8 mouse cellular contexts compared by ENCODE assay signal in the genomic region with DNA sequence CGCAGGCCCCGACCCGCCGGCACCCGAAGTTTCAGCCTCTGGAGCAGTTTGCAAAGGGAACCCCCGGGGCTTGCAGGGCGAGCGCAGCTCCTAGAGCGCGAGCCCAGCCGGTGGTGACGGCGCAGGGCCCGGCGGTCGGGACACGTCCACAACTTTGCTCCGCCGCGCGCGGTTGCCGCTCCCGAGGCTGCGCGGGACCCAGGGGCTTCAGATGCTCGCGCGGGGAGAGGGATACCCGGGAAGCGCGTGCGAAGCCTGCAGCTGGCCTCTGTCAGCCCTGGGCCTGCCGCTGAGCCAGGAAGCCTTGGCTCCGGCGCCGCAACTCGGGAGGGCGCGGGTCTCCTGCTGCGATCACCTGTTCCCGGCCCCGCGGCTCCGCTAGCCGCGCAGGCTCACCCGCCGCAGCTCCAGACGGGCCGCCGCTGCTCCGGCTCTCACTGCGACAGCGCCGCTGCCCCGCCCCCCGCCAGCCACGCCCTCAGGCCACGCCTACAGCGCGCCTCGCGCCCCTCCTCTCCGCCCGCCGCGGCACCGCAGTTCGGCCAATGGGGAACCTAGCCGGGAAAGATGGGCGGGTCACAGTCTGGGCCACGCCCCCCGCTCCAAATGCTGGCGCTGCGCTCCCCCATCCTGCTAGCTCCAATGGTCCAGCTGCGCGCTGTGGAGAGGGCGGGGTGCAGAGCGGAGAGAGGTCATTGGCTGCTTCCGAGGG. TPM values are rescaled to one million over a fixed set of nuclear protein-coding genes. Genes with fewer than 3 reads are reported as not detected.
DNase-seq lines count a peak whose midpoint lies in the region; ATAC-seq and TF ChIP-seq lines count a peak whose summit lies in the region.

A gene (minus strand): TSS at position 456 of the 712 bp plus-strand sequence.

- peak within 1 kb of the TSS; percentile 68 for H3K4me3 ChIP-seq in bone marrow, adult 2 months (replicated peaks; ENCODE audit: control insufficient read depth, low read depth, low read length)
- peak within 1 kb of the TSS; percentile 66 for H3K4me3 ChIP-seq in embryonic facial prominence, embryonic 15.5 days (replicated peaks)
- peak within 1 kb of the TSS; percentile 63 for H3K4me3 ChIP-seq in limb, embryonic 14.5 days (replicated peaks; ENCODE audit: low read length)
- H3K4me3 ChIP-seq in midbrain, postnatal 0 days (ENCODE audit: low read depth, low read length) = peak within 1 kb of the TSS; percentile 69

- TF ChIP-seq POLR2A in bone marrow, adult 2 months (IDR thresholded peaks at IDR 0.05; ENCODE audit: borderline replicate concordance, control insufficient read depth, low read depth, low read length) = peak; percentile 55; the same call in 1 of the 2 replicates
- no peak for TF ChIP-seq POLR2A in limb, embryonic 14.5 days (IDR thresholded peaks at IDR 0.05; ENCODE audit: borderline replicate concordance, extremely low read depth, insufficient read depth, insufficient read length)

- no peaks in the 10 kb centered on the region for H3K9me3 ChIP-seq in embryonic facial prominence, embryonic 15.5 days (replicated peaks)
- no peaks in the 10 kb centered on the region for H3K9me3 ChIP-seq in limb, embryonic 14.5 days (ENCODE audit: control insufficient read depth, low read length)
- H3K9me3 ChIP-seq in midbrain, postnatal 0 days (ENCODE audit: low read length) = no peaks in the 10 kb centered on the region

- peak within 1 kb of the TSS; percentile 92 for H3K4me2 ChIP-seq in embryonic facial prominence, embryonic 15.5 days (replicated peaks)
- peak within 1 kb of the TSS; percentile 99 for H3K4me2 ChIP-seq in limb, embryonic 14.5 days (replicated peaks; ENCODE audit: low read depth, low read length, severe bottlenecking)
- H3K4me2 ChIP-seq in midbrain, postnatal 0 days (ENCODE audit: low read depth, low read length, poor library complexity, severe bottlenecking) = peak within 1 kb of the TSS; percentile 99

- DNase-seq in 3T3-L1 (ENCODE audit: low read depth, low spot score) = peak; percentile 95
- peak; percentile 98 for DNase-seq in heart, adult 8-10 months (ENCODE audit: low spot score)
- peak; percentile 98 for DNase-seq in kidney, adult 9 months
- peak; percentile 98 for DNase-seq in limb, embryonic 14.5 days (ENCODE audit: low spot score)
- DNase-seq in midbrain, postnatal 0 days (ENCODE audit: low spot score) = peak; percentile 99
- DNase-seq in spleen, postnatal 14 days (ENCODE audit: low spot score in 2 of 2) = peak; percentile 95 to 97

- H3K36me3 ChIP-seq in embryonic facial prominence, embryonic 15.5 days = no peaks in the 10 kb centered on the region
- no peaks in the 10 kb centered on the region for H3K36me3 ChIP-seq in limb, embryonic 14.5 days (ENCODE audit: control insufficient read depth, insufficient read depth, low read length)
- no peaks in the 10 kb centered on the region for H3K36me3 ChIP-seq in midbrain, postnatal 0 days (ENCODE audit: insufficient read depth, low read length)

- peak within 1 kb of the TSS; percentile 80 for H3K27ac ChIP-seq in bone marrow, adult 2 months (ENCODE audit: control insufficient read depth, insufficient read depth, low read depth, low read length, poor library complexity)
- H3K27ac ChIP-seq in embryonic facial prominence, embryonic 15.5 days (replicated peaks) = peak within 1 kb of the TSS; percentile 39; the same call in 1 of the 2 replicates
- no peak within 1 kb of the TSS for H3K27ac ChIP-seq in limb, embryonic 14.5 days (replicated peaks; ENCODE audit: low read depth, low read length)
- H3K27ac ChIP-seq in midbrain, postnatal 0 days (ENCODE audit: low read depth, low read length) = peak within 1 kb of the TSS; percentile 75

- WGBS in bone marrow, adult 2 months = under 1% methylated on average over 78 of the region's 81 CpGs
- under 1% methylated on average over 81 of the region's 81 CpGs for WGBS in embryonic facial prominence, embryonic 15.5 days
- WGBS in limb, embryonic 14.5 days = under 1% methylated on average over 59 of the region's 81 CpGs
- WGBS in midbrain, postnatal 0 days = under 1% methylated on average over 64 of the region's 81 CpGs

- ATAC-seq in embryonic facial prominence, embryonic 15.5 days (ENCODE audit: insufficient number of reproducible peaks, low FRiP score, low TSS enrichment, low read depth) = peak; percentile 96
- peak; percentile 97 for ATAC-seq in limb, embryonic 14.5 days (ENCODE audit: low FRiP score, low read depth)
- ATAC-seq in midbrain, postnatal 0 days (ENCODE audit: low FRiP score) = peak; percentile 97

- no peak for TF ChIP-seq CTCF in bone marrow, adult 2 months (IDR thresholded peaks at IDR 0.05; ENCODE audit: control insufficient read depth, insufficient read depth, low read length)
- no peak for TF ChIP-seq CTCF in midbrain, postnatal 0 days (IDR thresholded peaks at IDR 0.05)

- H3K4me1 ChIP-seq in bone marrow, adult 2 months (ENCODE audit: control insufficient read depth, insufficient read depth, low read length) = peaks cover 2% of the 10 kb centered on the region; the same call in 1 of the 2 replicates
- H3K4me1 ChIP-seq in embryonic facial prominence, embryonic 15.5 days = peaks cover 34% of the 10 kb centered on the region
- H3K4me1 ChIP-seq in limb, embryonic 14.5 days (ENCODE audit: control insufficient read depth, insufficient read depth, low read length) = peaks cover 7% of the 10 kb centered on the region; the same call in 1 of the 2 replicates
- peaks cover 16% of the 10 kb centered on the region for H3K4me1 ChIP-seq in midbrain, postnatal 0 days (ENCODE audit: insufficient read depth, low read length)

- H3K27me3 ChIP-seq in embryonic facial prominence, embryonic 15.5 days = peaks cover 7% of the 10 kb centered on the region
- peaks cover 19% of the 10 kb centered on the region; the same call in 1 of the 2 replicates for H3K27me3 ChIP-seq in limb, embryonic 14.5 days (ENCODE audit: control insufficient read depth, insufficient read depth, low read length)
- H3K27me3 ChIP-seq in midbrain, postnatal 0 days (ENCODE audit: insufficient read depth, low read length) = no peaks in the 10 kb centered on the region

- peak within 1 kb of the TSS; percentile 51 for H3K9ac ChIP-seq in embryonic facial prominence, embryonic 15.5 days
- peak within 1 kb of the TSS; percentile 53 for H3K9ac ChIP-seq in limb, embryonic 14.5 days (ENCODE audit: low read depth, low read length, severe bottlenecking)
- H3K9ac ChIP-seq in midbrain, postnatal 0 days (replicated peaks; ENCODE audit: low read length, poor library complexity, severe bottlenecking) = peak within 1 kb of the TSS; percentile 60

RNA-seq across cellular contexts. Expression of the gene that starts here (rescaled TPM):
- polyA plus RNA-seq in bone marrow, adult 2 months (2011; ENCODE audit: insufficient read depth, insufficient read length, low replicate concordance, missing spikeins) = 2.7 and 7.3 TPM in 2 replicates
- polyA plus RNA-seq in embryonic facial prominence, embryonic 15.5 days (2015; fragmentation: Nextera tagmentation; extraction: Ambion mirVana) = 5.0 and 5.6 TPM in 2 replicates
- 10 to 100 TPM; 22.6 to 26.7 (median 25.3) TPM for total RNA-seq in heart, adult 8-10 months (2022)
- 9.1 and 10.6 TPM in 2 replicates for polyA plus RNA-seq in limb, embryonic 14.5 days (2012; rRNA removed)
- 5.1 and 5.9 TPM in 2 replicates for polyA plus RNA-seq in limb, embryonic 14.5 days (2014; fragmentation: Nextera tagmentation; extraction: Ambion mirVana)
- 17.1 and 28.7 TPM in 2 replicates for total RNA-seq in midbrain, postnatal 0 days (2014; rRNA removed)
- polyA plus RNA-seq in midbrain, postnatal 0 days (2015; fragmentation: Nextera tagmentation; extraction: Ambion mirVana) = 2.7 and 3.4 TPM in 2 replicates
